Comparison of ENCODE assay signal across 21 mouse cellular contexts in genomic region chr19:22503469-22503868, GRCm38 (mm10).
"Had no signal": no experiment of that assay in that cellular context is flagged by ENCODE, and none has a peak within 500 bp of the region (broad histone marks: within the 10 kb centered on the region; RNA-seq: fewer than 3 reads in every experiment).

No protein-coding gene starts in this region.

- H3K9ac ChIP-seq: liver, embryonic 15.5 days; liver, postnatal 0 days; lung, embryonic 15.5 days; midbrain, embryonic 13.5 days; midbrain, embryonic 15.5 days; neural tube, embryonic 12.5 days; stomach, embryonic 15.5 days had no signal

- H3K4me1 ChIP-seq: liver, embryonic 15.5 days; lung, embryonic 15.5 days; megakaryocyte, embryonic 14.5 days; midbrain, embryonic 13.5 days; midbrain, embryonic 15.5 days; neural tube, embryonic 12.5 days; stomach, embryonic 15.5 days had no signal

- H3K9me3 ChIP-seq: liver, embryonic 15.5 days; lung, embryonic 15.5 days; megakaryocyte, embryonic 14.5 days; midbrain, embryonic 13.5 days; midbrain, embryonic 15.5 days; neural tube, embryonic 12.5 days; stomach, embryonic 15.5 days had no signal

- H3K4me3 ChIP-seq: liver, embryonic 15.5 days; lung, embryonic 15.5 days; megakaryocyte, embryonic 14.5 days; midbrain, embryonic 13.5 days; midbrain, embryonic 15.5 days; neural tube, embryonic 12.5 days; stomach, embryonic 15.5 days had no signal

- H3K36me3 ChIP-seq: liver, embryonic 15.5 days; lung, embryonic 15.5 days; midbrain, embryonic 13.5 days; midbrain, embryonic 15.5 days; neural tube, embryonic 12.5 days; stomach, embryonic 15.5 days had no signal

- H3K4me2 ChIP-seq: liver, embryonic 15.5 days; lung, embryonic 15.5 days; midbrain, embryonic 11.5 days; midbrain, embryonic 13.5 days; midbrain, embryonic 15.5 days; neural tube, embryonic 12.5 days; stomach, embryonic 15.5 days had no signal

- DNase-seq: liver, postnatal 0 days; lung, adult 2 months; lung, postnatal 14 days; retina, postnatal 1 day; right cerebral cortex, adult 18-20 months; right cerebral cortex, postnatal 25 days; right cerebral cortex, postnatal 4 days; thymus, adult 2 months; thymus, postnatal 25 days; thymus, postnatal 4 days had no signal

- H3K27me3 ChIP-seq: liver, embryonic 15.5 days; lung, embryonic 15.5 days; megakaryocyte, embryonic 14.5 days; midbrain, embryonic 13.5 days; midbrain, embryonic 15.5 days; neural tube, embryonic 12.5 days; stomach, embryonic 15.5 days had no signal

- H3K27ac ChIP-seq: liver, embryonic 15.5 days; lung, embryonic 15.5 days; macrophage; midbrain, embryonic 13.5 days; midbrain, embryonic 15.5 days; neural tube, embryonic 12.5 days; stomach, embryonic 15.5 days; stomach, postnatal 0 days had no signal

- ATAC-seq: liver, postnatal 0 days; lung, postnatal 0 days; midbrain, embryonic 13.5 days; midbrain, embryonic 15.5 days had no signal
